Mouse (Mus musculus) NIH3T3 (cell line): ENCODE data around the gene Arrb1.

Experiments
- DNase-seq: peaks from one replicate; pipeline ENCODE4 v3.0.0-alpha.2; 2012; ENCODE audit warnings: low read depth

The Arrb1 gene

DNA sequence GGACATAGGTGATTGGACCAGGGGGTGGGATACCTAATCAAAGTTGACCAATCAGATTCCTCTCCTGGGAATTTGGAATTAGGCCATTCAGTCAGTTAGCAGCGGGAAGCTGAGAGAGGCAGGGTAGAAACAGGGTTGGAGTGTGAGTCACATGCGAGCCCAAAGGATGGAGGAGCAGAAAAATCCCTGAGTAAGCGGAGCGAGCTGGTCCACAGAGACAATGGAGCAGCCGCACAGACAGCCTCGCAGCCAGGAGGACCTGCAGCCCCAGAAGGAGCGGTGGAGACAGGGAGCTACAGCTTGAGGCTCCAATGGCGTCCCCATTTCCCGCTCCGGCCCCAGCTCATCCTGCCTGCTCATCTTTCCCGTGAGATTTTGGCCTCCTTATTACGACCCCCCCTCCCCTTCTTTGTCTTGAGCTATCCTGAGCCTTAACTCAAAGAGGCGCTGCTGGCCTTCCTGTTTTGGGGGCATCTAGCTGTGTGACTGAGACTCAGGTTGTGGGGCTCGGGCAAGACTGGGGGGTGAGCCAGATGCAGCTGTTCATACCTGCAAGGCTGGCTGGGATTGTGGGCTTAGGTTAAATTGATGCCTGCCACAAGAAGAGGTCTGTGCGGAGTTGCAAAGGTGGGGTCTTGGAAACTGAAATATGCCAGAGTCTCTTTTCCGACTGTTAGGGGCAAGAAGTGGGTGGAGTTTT, 44.4 kb downstream of the Arrb1 start:
- DNase-seq = peak; percentile 15

DNA sequence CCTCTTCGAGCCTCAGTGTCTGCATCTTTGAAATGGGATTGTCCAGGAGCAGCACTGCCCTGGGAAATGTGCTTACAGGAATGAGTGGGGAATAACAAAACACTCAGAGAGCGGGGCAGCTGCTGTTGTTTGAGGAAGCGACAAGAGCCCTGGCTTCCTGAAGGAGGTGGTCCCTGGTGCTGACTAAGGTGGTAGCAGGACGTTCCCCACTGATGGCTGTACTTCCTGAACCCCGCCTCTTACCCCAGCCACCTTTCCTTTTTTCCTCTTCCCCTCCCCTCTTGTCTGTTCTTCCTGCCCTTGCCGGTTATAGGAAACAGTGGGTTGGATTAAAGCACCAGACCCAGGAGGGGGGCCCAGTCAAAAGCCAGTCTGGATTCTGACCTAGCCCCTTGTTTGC, 45.0 kb downstream of the Arrb1 start:
- no peak for DNase-seq

DNA sequence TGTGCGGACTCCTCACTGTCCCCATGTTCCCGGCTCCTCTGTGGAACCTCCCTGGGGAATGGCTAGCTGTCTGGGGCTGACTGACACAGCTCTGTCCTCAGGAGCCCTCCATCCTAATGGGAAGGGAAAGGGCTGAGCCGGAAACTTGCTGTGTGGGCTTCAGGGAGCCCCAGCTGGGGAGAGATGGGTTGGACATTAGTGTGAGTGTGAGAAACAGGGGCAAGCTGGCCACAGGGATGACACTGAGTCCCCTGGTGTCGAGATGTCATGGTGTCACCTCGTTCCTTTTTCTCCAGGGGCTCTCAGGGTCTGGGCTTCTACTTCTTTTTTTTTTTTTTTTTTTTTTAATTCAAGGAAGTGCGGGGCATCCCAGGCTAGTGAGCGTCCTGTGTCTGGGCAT, 47.0 kb downstream of the Arrb1 start:
- DNase-seq = no peak

DNA sequence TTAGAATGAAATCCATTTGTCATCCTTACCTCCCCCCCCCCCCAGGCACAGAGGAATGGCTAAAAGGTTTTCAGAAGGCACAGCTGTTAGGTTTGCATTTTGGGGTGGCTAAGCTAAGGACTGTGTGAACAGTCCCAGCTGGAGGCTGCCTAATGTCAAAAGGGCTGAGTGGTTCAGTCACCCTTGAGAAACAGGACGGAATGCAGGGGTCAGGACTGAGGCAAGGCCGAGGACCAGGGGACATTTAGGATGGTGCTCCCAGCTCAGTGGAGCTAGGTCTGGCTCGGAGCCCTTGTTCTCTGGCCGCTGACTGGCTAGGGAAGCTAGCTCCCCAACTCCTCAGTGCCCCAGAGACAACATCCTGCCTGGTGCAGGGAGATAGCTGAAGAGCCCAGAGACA, 47.6 kb downstream of the Arrb1 start:
- DNase-seq = no peak

- peak; percentile 8 for DNase-seq
Measured at GRCm38 (mm10) chr7:99583625-99584024, 48.4 kb downstream of the Arrb1 start.

DNA sequence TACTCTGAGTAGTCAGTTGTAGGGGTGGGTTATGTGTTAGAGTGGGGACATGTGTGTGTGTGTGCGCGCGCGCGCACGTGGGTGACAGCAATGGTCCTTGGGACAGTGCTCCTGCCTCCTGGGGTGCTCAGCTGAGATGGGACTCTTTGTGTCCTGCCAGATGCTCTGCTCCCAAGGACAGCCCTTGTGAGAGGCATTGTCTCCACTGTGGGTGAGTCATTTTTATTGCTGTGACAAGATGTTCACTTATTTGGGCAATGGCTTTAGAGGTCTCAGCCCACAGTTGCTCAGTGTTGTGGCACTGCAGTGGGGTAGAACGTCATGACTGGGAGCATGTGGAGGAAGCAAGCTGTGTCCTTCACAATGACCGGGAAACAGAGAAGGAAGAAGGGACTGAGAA, 50.7 kb downstream of the Arrb1 start:
- no peak for DNase-seq

- peak; percentile 80 for DNase-seq
Measured at GRCm38 (mm10) chr7:99590064-99590463, 54.8 kb downstream of the Arrb1 start.

DNA sequence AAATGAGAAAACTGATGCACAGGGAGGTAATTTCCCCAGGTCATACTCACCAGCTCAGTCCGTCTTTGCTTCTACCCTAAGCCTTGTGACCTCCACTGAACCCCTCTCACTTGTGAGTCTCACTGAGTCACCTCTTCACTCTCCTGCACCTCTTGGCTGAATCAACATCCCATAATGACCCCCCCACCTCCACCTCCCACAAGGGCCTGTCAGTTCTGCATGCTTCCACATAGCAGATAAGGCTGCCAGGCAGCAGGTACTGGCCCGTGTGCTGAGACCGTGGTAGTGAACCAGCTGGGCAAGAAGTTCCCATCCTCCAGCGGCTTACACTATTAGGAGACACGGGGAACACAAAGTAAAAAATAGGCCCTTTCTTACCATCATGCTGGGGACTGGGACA, 55.4 kb downstream of the Arrb1 start:
- no peak for DNase-seq

GRCm38 (mm10) chr7:99592669-99593068, 57.4 kb downstream of the Arrb1 start:
- no peak for DNase-seq

- peak; percentile 68 for DNase-seq
Measured at GRCm38 (mm10) chr7:99593868-99594803, 58.9 kb downstream of the Arrb1 start.

GRCm38 (mm10) chr7:99598722-99599121, 63.5 kb downstream of the Arrb1 start:
- no peak for DNase-seq

DNA sequence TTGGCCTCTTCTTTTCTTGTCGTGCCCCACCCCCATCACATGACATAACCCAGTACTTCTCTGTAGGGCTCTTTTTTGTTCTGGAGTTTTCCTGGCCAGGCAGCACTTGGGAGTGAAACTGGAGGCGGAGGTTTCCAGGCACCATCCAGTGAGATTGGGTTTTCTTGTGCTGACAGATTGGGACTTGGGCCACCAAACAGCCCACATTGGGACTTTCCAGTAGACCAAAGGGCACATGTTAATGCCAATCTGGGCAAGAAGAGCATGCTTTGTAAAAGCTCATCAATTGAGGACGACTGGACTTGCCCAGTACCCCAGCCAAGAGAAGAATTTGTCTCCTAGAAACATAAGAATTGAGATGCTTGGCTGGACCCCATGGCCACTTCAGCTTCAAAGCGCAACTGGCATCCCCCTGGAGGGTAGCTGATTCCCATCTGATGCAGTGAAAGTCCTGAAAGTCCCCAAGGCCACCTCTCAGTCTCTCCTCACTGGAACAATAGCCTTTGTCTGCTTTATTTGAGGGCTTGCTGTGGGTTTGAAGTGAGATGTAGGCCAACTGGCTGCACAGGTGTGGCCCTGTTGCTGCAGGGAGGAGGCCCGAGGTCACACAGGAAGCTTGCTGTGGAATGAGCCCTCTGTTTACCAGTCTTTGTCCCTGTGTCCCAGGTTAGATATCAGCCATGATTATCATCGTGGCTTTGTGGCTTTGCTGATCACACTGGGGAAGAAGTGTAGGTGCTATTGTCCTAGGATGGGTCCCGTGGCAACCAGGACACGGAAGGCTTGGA, 68.8 kb downstream of the Arrb1 start:
- no peak for DNase-seq

GRCm38 (mm10) chr7:99605058-99605457, 69.8 kb downstream of the Arrb1 start:
- DNase-seq = no peak

GRCm38 (mm10) chr7:99606303-99606702, 71.0 kb downstream of the Arrb1 start:
- DNase-seq = no peak

GRCm38 (mm10) chr7:99606766-99607165, 71.5 kb downstream of the Arrb1 start:
- no peak for DNase-seq

DNA sequence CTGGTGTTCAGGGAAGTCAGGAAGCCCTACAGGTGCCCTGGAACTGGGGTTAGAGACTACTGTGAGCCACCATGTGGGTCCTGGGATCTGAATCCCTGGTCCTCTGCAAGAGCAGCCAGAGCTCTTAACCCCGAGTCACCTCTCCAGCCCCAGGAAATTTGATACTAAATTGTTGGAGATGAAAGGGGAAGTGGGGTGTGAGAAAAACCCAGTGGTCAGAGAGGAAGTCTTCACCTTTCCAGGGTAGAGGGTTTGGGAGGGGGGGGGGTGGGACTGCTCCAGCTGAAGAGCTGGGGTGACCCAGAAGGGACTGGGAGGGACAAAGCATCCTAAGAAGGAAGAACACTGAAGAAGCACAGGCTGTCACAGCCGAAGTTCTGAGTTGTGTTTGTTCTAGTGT, 72.4 kb downstream of the Arrb1 start:
- DNase-seq = no peak

- DNase-seq = no peak
Measured at GRCm38 (mm10) chr7:99618264-99618663, 83.0 kb downstream of the Arrb1 start.

DNA sequence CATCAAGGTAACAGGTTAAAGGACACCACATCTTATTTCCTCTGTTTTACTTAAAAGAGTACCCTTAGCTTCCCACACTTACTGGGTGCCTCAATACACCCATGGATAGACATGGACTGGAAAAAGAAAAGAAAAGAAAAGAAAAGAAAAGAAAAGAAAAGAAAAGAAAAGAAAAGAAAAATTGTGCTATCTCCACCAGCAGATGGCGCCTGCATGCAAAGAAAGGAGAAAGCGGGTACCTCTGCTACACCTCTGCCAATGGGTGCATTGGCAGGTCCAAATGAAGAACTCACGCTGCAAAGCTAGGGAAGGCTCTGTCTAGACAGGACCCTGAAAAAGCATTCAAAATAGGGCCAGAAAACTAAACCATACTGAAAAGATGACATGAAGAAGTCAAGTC, 83.6 kb downstream of the Arrb1 start:
- peak; percentile 72 for DNase-seq

GRCm38 (mm10) chr7:99625722-99626375, 90.6 kb downstream of the Arrb1 start:
- no peak for DNase-seq

- DNase-seq = no peak
Measured at GRCm38 (mm10) chr7:99626376-99627270, 91.4 kb downstream of the Arrb1 start, which contains the start of gene Tpbgl. Gene Tpbgl, minus strand, starts transcription at chr7:99627103.

GRCm38 (mm10) chr7:99627366-99627765, 92.1 kb downstream of the Arrb1 start:
- DNase-seq = no peak
